Mouse (Mus musculus): ENCODE measurements around the gene Stard7. TPM values are rescaled to one million over a fixed set of nuclear protein-coding genes. Genes with fewer than 3 reads are reported as not detected.

Gene Stard7
- polyA plus RNA-seq, 2 experiments, result 60.8 to 79.0 TPM

DNA sequence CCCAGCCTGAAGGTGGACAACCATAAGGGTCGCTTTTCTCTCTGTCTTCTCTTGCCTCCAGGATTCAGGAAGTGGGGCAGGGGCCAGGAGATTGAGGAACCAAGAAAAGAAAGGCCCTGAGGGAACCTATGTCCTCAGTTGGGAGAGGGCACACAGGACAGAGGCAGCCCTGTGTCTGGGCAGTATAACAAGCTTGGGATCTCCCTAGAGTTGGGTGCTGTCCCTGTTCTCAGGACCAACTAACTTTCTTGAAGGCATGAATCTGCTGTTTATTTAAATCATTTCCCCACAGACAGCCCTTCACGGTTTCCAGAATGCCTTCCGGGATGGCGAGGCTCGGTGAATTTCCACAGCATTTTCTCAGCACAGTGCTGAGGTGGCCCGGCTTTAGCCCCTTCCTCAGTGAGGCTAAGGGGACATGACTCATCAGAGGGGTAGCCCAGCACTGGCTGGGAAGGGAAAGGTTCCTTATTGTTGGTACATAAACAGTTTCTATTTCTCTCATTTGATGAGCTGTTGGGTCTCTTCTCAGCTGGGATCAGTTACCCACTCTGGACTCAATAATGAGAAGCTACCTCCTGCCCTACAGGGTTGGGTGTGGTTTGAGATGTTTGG, 52.8 kb downstream of the Stard7 start:
- no peak for TF ChIP-seq POLR2A (IDR thresholded peaks at IDR 0.05; ENCODE audit: borderline replicate concordance, extremely low read depth, insufficient read depth, insufficient read length)
- ATAC-seq (ENCODE audit: low FRiP score, low read depth), result no peak
- no peak overlapping the region for H3K9ac ChIP-seq (ENCODE audit: low read depth, low read length, severe bottlenecking)

DNA sequence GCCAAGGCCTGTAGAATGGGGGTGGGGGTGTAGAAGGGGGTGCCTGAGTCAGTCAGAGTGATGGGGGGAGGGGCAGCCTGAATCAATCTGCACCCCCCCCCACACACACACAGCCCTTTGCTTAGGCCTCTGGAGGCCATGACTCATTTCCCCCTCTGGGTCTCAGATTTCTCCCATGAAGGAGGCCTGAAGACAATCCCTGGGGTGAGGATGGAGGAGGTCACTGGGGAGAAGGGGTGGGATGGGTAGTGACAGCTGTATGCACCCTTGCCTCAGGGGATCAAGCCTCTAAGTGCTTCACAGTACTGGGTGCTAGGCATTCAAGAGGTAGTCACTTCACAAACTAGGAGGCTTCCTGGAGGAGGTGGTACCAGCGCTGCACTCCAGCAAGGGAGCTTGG, 53.6 kb downstream of the Stard7 start:
- no peak overlapping the region for H3K4me2 ChIP-seq (replicated peaks; ENCODE audit: low read depth, low read length, severe bottlenecking)
- 100% methylated on average over 1 of the region's 1 CpGs for WGBS
- ATAC-seq (ENCODE audit: low FRiP score, low read depth) (no peak), DNase-seq (ENCODE audit: low spot score) (no peak)
- H3K9me3 ChIP-seq (ENCODE audit: control insufficient read depth, low read length), result no peaks in the 10 kb centered on the region
- no peak overlapping the region for H3K27ac ChIP-seq (replicated peaks; ENCODE audit: low read depth, low read length)
- no peak overlapping the region for H3K9ac ChIP-seq (ENCODE audit: low read depth, low read length, severe bottlenecking)
- H3K4me3 ChIP-seq (replicated peaks; ENCODE audit: low read length), result no peak overlapping the region
- TF ChIP-seq POLR2A (IDR thresholded peaks at IDR 0.05; ENCODE audit: borderline replicate concordance, extremely low read depth, insufficient read depth, insufficient read length), result no peak
- no peaks in the 10 kb centered on the region for H3K27me3 ChIP-seq (ENCODE audit: control insufficient read depth, insufficient read depth, low read length)
- H3K36me3 ChIP-seq (ENCODE audit: control insufficient read depth, insufficient read depth, low read length), result no peaks in the 10 kb centered on the region
- no peaks in the 10 kb centered on the region for H3K4me1 ChIP-seq (ENCODE audit: control insufficient read depth, insufficient read depth, low read length)

More for the DNA sequence above, 52.8 kb downstream of the Stard7 start:
- WGBS, result 86% methylated on average over 6 of the region's 6 CpGs
- no peaks in the 10 kb centered on the region for H3K27me3 ChIP-seq (ENCODE audit: control insufficient read depth, insufficient read depth, low read length)
- no peak overlapping the region for H3K27ac ChIP-seq (replicated peaks; ENCODE audit: low read depth, low read length)
- H3K9me3 ChIP-seq (ENCODE audit: control insufficient read depth, low read length), result no peaks in the 10 kb centered on the region
- no peaks in the 10 kb centered on the region for H3K4me1 ChIP-seq (ENCODE audit: control insufficient read depth, insufficient read depth, low read length)
- DNase-seq (ENCODE audit: low spot score), result no peak
- no peak overlapping the region for H3K4me3 ChIP-seq (replicated peaks; ENCODE audit: low read length)
- H3K36me3 ChIP-seq (ENCODE audit: control insufficient read depth, insufficient read depth, low read length), result no peaks in the 10 kb centered on the region
- H3K4me2 ChIP-seq (replicated peaks; ENCODE audit: low read depth, low read length, severe bottlenecking), result no peak overlapping the region

DNA sequence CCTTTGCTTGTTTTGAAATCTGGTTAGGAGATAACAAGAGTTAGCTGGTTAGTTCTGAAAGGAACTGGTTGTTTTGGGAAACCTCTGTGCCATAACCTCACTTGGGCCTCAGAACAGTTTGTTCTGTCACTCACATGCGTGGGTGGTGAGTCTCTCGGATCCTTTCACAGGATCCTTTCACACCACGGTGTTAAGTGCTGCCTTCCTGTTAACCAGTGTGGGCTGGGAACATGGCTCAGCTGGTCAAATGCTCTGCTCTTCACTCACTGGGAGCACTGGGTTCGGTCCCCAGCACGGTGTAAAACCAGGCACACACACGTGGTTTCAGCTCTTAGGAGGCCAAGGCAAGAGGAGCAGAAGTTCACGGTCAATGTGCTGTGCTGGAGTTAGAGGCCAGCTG, 54.4 kb downstream of the Stard7 start:
- WGBS, result 43% methylated on average over 7 of the region's 7 CpGs
- H3K27me3 ChIP-seq (ENCODE audit: control insufficient read depth, insufficient read depth, low read length), result no peaks in the 10 kb centered on the region
- DNase-seq (ENCODE audit: low spot score) (no peak), ATAC-seq (ENCODE audit: low FRiP score, low read depth) (no peak)
- no peaks in the 10 kb centered on the region for H3K9me3 ChIP-seq (ENCODE audit: control insufficient read depth, low read length)
- H3K4me1 ChIP-seq (ENCODE audit: control insufficient read depth, insufficient read depth, low read length), result no peaks in the 10 kb centered on the region
- H3K4me3 ChIP-seq (replicated peaks; ENCODE audit: low read length), result no peak overlapping the region
- no peak for TF ChIP-seq POLR2A (IDR thresholded peaks at IDR 0.05; ENCODE audit: borderline replicate concordance, extremely low read depth, insufficient read depth, insufficient read length)
- no peaks in the 10 kb centered on the region for H3K36me3 ChIP-seq (ENCODE audit: control insufficient read depth, insufficient read depth, low read length)
- H3K27ac ChIP-seq (replicated peaks; ENCODE audit: low read depth, low read length), result no peak overlapping the region
- no peak overlapping the region for H3K9ac ChIP-seq (ENCODE audit: low read depth, low read length, severe bottlenecking)
- H3K4me2 ChIP-seq (replicated peaks; ENCODE audit: low read depth, low read length, severe bottlenecking), result no peak overlapping the region

DNA sequence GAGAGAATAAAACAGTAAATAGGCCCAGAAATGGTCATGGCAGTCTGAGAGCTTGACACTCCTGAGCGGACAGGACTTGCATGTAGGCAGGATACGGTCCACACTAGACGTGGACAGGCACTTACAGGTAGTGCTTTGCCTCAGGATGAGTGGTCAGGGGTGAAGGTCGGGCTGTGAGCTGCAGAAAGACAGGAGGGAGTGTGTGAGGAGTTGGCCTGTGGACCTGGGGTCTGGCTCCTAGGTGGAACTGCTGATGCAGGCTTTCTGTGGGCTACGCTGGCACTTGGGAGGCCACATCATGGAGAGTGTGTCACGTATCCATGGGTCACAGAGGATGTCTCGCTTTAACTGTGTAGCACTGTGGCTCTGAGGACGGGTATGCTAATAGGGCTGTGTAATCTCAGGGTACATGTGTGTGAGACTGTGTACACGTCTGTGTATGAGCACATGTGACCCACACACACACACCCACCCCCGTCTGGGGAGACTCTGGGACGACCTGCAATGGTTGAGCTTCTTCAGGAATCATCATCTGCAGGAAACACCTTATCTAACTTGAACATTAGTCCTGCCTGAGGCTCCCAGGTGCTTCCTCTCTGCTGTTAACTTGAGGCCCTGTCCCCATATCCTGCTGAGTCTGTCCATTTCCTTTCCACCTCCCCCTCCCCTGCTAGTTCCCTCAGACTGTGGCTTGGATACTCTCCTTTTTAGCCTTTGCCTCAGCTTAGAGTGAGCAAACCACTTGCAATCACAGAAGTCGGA, 58.3 kb downstream of the Stard7 start:
- 69% methylated on average over 12 of the region's 12 CpGs for WGBS
- H3K36me3 ChIP-seq (ENCODE audit: control insufficient read depth, insufficient read depth, low read length), result no peaks in the 10 kb centered on the region
- H3K4me3 ChIP-seq (replicated peaks; ENCODE audit: low read length), result no peak overlapping the region
- no peak overlapping the region for H3K27ac ChIP-seq (replicated peaks; ENCODE audit: low read depth, low read length)
- ATAC-seq (ENCODE audit: low FRiP score, low read depth) (no peak), DNase-seq (ENCODE audit: low spot score) (no peak)
- H3K9ac ChIP-seq (ENCODE audit: low read depth, low read length, severe bottlenecking), result peak overlapping the region; percentile 41; the same call in 1 of the 2 replicates
- no peak for TF ChIP-seq POLR2A (IDR thresholded peaks at IDR 0.05; ENCODE audit: borderline replicate concordance, extremely low read depth, insufficient read depth, insufficient read length)
- no peaks in the 10 kb centered on the region for H3K27me3 ChIP-seq (ENCODE audit: control insufficient read depth, insufficient read depth, low read length)
- no peaks in the 10 kb centered on the region for H3K9me3 ChIP-seq (ENCODE audit: control insufficient read depth, low read length)
- H3K4me2 ChIP-seq (replicated peaks; ENCODE audit: low read depth, low read length, severe bottlenecking), result no peak overlapping the region
- no peaks in the 10 kb centered on the region for H3K4me1 ChIP-seq (ENCODE audit: control insufficient read depth, insufficient read depth, low read length)

DNA sequence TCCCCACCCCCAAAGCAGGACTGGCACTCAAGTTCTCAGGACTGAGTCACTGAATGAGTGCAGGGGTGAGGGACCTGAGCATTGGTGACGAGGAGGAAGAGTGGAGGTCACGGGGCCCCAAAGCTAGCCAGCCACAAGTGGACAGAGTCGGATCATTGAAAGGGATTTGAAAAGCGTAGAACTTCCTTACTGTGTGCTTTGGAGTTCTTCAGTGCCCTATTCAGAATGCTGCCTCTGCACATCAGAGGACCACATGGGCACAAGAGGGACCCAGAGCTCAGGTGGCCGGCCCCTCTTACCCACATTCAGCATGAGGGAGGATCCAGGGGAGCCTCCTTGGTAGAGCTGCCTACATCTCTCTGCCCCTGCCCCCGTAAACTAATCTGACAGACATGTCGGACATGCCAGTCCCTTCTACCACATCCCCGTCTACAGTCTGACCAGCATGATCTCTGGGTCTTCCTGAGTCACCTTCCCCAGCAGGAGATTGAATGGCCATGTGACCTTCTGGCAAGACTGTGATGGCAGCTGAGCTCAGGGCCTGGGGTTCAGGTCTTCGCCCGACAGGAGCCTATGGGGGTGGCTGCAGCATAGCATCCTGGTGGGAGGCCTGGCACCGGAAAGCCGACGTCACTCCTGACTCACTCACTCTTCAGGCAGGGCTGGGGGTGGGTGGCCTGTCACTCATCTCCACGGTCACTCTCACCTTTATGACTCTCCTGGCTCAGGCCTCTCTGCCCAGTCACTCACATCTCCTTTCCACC, 63.0 kb downstream of the Stard7 start:
- Histone ChIP-seq H3K27me3 (ENCODE audit: control insufficient read depth, insufficient read depth, low read length) (peaks cover 13% of the 10 kb centered on the region; the same call in 1 of the 2 replicates), H3K4me3 (replicated peaks; ENCODE audit: low read length) (no peak overlapping the region), H3K4me2 (replicated peaks; ENCODE audit: low read depth, low read length, severe bottlenecking) (no peak overlapping the region), H3K9me3 (ENCODE audit: control insufficient read depth, low read length) (no peaks in the 10 kb centered on the region), H3K36me3 (ENCODE audit: control insufficient read depth, insufficient read depth, low read length) (no peaks in the 10 kb centered on the region), H3K4me1 (ENCODE audit: control insufficient read depth, insufficient read depth, low read length) (0 out of 2 replicates have a peak, but pooled peaks cover 3% of the 10 kb centered on the region), H3K27ac (replicated peaks; ENCODE audit: low read depth, low read length) (no peak overlapping the region), H3K9ac (ENCODE audit: low read depth, low read length, severe bottlenecking) (no peak overlapping the region)
- TF ChIP-seq POLR2A (IDR thresholded peaks at IDR 0.05; ENCODE audit: borderline replicate concordance, extremely low read depth, insufficient read depth, insufficient read length), result no peak
- no peak for ATAC-seq (ENCODE audit: low FRiP score, low read depth)
- WGBS, result 78% methylated on average over 14 of the region's 14 CpGs
- DNase-seq (ENCODE audit: low spot score), result no peak
